Mouse (Mus musculus): ENCODE measurements around the gene Grasp.

Grasp gene

GRCm38 (mm10) chr15:101194951-101195823, 28.8 kb upstream of the Grasp start:
- DNase-seq = no peak

- no peak for DNase-seq
Observed at GRCm38 (mm10) chr15:101196079-101196795, 27.8 kb upstream of the Grasp start.

GRCm38 (mm10) chr15:101196961-101197360, 27.0 kb upstream of the Grasp start:
- no peak for DNase-seq

GRCm38 (mm10) chr15:101197497-101198179, 26.4 kb upstream of the Grasp start:
- no peak for DNase-seq

GRCm38 (mm10) chr15:101198218-101198617, 25.8 kb upstream of the Grasp start:
- peak; percentile 57 for DNase-seq

- no peak for DNase-seq
Observed at GRCm38 (mm10) chr15:101198850-101199249, 25.1 kb upstream of the Grasp start.

GRCm38 (mm10) chr15:101200777-101201295, 23.2 kb upstream of the Grasp start:
- no peak for DNase-seq

- no peak for DNase-seq
Observed at GRCm38 (mm10) chr15:101201414-101201813, 22.6 kb upstream of the Grasp start.

- DNase-seq = no peak
Observed at GRCm38 (mm10) chr15:101203673-101204072, 20.3 kb upstream of the Grasp start.

GRCm38 (mm10) chr15:101204781-101205180, 19.2 kb upstream of the Grasp start:
- DNase-seq = no peak

- no peak for DNase-seq
Observed at GRCm38 (mm10) chr15:101210228-101210627, 13.8 kb upstream of the Grasp start.

GRCm38 (mm10) chr15:101210998-101211613, 12.9 kb upstream of the Grasp start:
- no peak for DNase-seq

- DNase-seq = no peak
Observed at GRCm38 (mm10) chr15:101212435-101212834, 11.6 kb upstream of the Grasp start.

GRCm38 (mm10) chr15:101215136-101215535, 8.9 kb upstream of the Grasp start:
- no peak for DNase-seq

- DNase-seq = no peak
Observed at GRCm38 (mm10) chr15:101216036-101216435, 8.0 kb upstream of the Grasp start.

- DNase-seq = no peak
Observed at GRCm38 (mm10) chr15:101220905-101221297, 3.1 kb upstream of the Grasp start.

GRCm38 (mm10) chr15:101221298-101222104, 2.5 kb upstream of the Grasp start:
- DNase-seq = peak; percentile 88

- DNase-seq = no peak
Observed at GRCm38 (mm10) chr15:101222897-101223482, 998 bp upstream of the Grasp start.

- no peak for DNase-seq
Observed at GRCm38 (mm10) chr15:101223596-101223995, 392 bp upstream of the Grasp start.

- no peak for DNase-seq
Observed at GRCm38 (mm10) chr15:101224977-101225376, 989 bp downstream of the Grasp start.

- no peak for DNase-seq
Observed at GRCm38 (mm10) chr15:101227971-101228370, 4.0 kb downstream of the Grasp start.

Data from right cerebral cortex, postnatal 25 days (tissue).